Mouse (Mus musculus) spleen, adult 2 months (tissue): ENCODE results near the gene Gm49336.

Experiments
- CTCF ChIP-seq: fragments of 200-500 bp; IDR thresholded peaks from 2 replicates; pipeline ENCODE4 v1.5.1; 2011; ENCODE audit warnings: mild to moderate bottlenecking, inconsistent platforms; ENCODE audit not compliant: insufficient read depth, insufficient read length, insufficient replicate concordance; ENCODE audit errors: extremely low read depth
- POLR2A ChIP-seq: fragments of 200-500 bp; IDR thresholded peaks from 2 replicates; pipeline ENCODE4 v1.6.1; 2011; ENCODE audit warnings: low read depth, low read length, inconsistent platforms

DNA sequence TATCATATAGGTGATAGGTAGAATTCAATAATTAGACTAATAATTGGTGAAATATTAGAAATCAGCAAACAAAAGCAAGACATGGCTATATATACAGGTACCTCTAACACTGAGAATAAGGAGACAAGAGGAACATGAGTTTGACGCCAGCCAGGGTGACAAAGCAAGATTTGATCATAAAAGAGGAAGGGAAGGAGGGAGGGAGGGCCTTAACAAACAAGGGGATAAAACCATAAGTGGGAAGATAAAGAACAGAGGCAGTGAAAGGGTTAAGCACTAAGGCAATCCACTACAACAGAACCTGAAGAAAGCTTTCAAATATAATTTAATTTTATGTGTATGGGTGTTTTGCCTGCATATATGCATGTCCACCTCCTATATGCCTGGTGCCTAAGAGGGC is 56.7 kb downstream of the Gm49336 start:
- TF ChIP-seq CTCF (no peak), POLR2A (no peak)
